Mouse (Mus musculus) brown adipose tissue, adult 24 weeks (tissue): ENCODE results near the gene Rsad2. TPM values are rescaled to one million over a fixed set of nuclear protein-coding genes. Genes with fewer than 3 reads are reported as not detected.
A peak's percentile ranks its signal among the peaks of the same experiment; 100 is the strongest.

Source experiments
- H3K27ac ChIP-seq: fragments of 200-500 bp; replicated peaks from 2 replicates; pipeline ENCODE4 v1.5.1; 2012; ENCODE audit warnings: low read depth, mild to moderate bottlenecking, low read length
- H3K4me1 ChIP-seq: fragments of 200-500 bp; 2 replicates; pipeline ENCODE4 v1.6.1; 2012; ENCODE audit warnings: low read length, mixed read lengths; ENCODE audit not compliant: control insufficient read depth, insufficient read depth, insufficient read length
- H3K4me3 ChIP-seq: fragments of 200-500 bp; 2 replicates; pipeline ENCODE4 v1.5.1; 2012; ENCODE audit warnings: low read depth, mild to moderate bottlenecking, low read length, moderate library complexity; ENCODE audit not compliant: insufficient read depth
- polyA plus RNA-seq: library from polyadenylated mRNA; stranded (reverse); fragments of >200 nt; gene quantifications from 2 replicates; pipeline ENCODE4 v1.2.4, GENCODE M21; 2012; ENCODE audit not compliant: missing spikeins, insufficient read depth, insufficient read length

Rsad2 gene
- polyA plus RNA-seq, 1 experiment, result 2.9 TPM

GRCm38 (mm10) chr12:26415104-26415771, 41.0 kb downstream of the Rsad2 start, which contains the start of gene Rnf144a:
Rnf144a (minus strand) TSS chr12:26415254.
- peak within 1 kb of the TSS; percentile 95 for H3K4me3 ChIP-seq
- H3K27ac ChIP-seq, result peak within 1 kb of the TSS; percentile 58
- H3K4me1 ChIP-seq, result peaks cover 22% of the 10 kb centered on the region; the same call in 1 of the 2 replicates

GRCm38 (mm10) chr12:26414451-26415103, 41.7 kb downstream of the Rsad2 start:
- Histone ChIP-seq H3K4me1 (peaks cover 28% of the 10 kb centered on the region), H3K4me3 (peak overlapping the region; percentile 95), H3K27ac (peak overlapping the region; percentile 58)

DNA sequence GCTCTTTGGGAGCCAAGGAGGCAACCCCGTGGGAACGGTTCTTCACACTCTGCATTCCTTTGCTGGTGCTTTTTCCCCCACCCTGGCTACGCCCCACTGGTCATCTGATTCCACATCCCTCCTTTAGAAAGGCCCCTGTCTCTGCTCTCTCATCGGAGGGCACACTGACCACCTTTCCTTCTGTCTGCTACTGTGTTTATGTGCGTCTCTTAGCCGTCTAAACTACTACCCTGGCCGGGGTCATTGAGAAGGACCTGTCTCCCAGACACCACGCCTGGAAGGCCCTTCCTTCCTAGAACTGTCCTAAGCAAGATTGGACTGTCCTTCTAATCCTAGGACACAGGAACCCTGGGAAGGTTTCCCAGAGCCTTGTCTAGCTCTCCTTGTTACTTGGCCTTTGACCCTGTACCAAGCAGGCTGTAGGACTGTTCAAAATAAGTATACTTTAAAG, 42.3 kb downstream of the Rsad2 start:
- H3K4me1 ChIP-seq, result peaks cover 31% of the 10 kb centered on the region
- H3K4me3 ChIP-seq, result peak overlapping the region; percentile 95
- peak overlapping the region; percentile 58 for H3K27ac ChIP-seq

DNA sequence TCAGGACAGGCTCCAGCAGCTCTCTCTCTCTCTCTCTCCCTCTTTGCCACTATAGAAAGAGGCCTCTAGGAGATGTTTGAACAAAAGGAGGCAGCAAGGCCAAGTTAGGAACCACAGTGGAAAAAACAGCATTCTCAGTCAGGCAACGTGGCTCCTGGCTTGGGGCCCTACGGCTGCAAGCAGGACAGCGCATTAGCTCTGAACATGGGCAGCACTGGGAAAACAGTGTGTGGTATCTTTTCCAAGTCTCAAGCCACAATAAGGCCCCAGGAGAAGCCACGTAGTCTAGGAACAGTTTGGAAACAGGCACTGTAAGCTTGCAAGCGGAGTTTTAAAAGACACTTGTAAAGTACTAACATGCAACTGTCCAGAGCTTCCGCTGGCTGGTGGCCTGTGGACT, 43.5 kb downstream of the Rsad2 start:
- Histone ChIP-seq H3K4me1 (peaks cover 37% of the 10 kb centered on the region), H3K4me3 (peak overlapping the region; percentile 95), H3K27ac (peak overlapping the region; percentile 24; the same call in 1 of the 2 replicates)

GRCm38 (mm10) chr12:26411841-26412450, 44.3 kb downstream of the Rsad2 start:
- Histone ChIP-seq H3K27ac (peak overlapping the region; percentile 24), H3K4me1 (peaks cover 42% of the 10 kb centered on the region), H3K4me3 (peak overlapping the region; percentile 95)

DNA sequence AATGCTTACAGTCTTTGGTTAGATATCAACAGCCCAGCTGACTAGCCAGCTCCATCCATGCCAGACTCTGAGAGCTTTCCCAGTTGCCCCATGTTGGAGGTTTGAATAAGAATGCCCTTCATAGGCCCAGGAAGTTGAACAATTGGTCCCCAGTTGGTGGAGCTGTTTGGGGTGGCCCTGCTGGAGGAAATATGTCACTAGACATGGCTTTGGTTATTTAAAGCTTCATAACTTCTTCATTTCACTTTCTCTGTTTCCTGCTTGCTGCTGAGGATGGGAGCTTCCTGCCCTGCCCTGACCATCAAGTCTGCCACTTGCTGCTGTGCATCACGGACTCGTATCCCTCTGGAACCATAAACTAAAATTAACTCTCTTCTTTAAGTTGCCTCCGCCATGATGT, 45.8 kb downstream of the Rsad2 start:
- Histone ChIP-seq H3K27ac (no peak overlapping the region), H3K4me3 (no peak overlapping the region), H3K4me1 (peaks cover 46% of the 10 kb centered on the region)

- peaks cover 56% of the 10 kb centered on the region for H3K4me1 ChIP-seq
- no peak overlapping the region for H3K4me3 ChIP-seq
- no peak overlapping the region for H3K27ac ChIP-seq
These were observed 47.5 kb downstream of the Rsad2 start for GRCm38 (mm10) chr12:26408707-26409106.

DNA sequence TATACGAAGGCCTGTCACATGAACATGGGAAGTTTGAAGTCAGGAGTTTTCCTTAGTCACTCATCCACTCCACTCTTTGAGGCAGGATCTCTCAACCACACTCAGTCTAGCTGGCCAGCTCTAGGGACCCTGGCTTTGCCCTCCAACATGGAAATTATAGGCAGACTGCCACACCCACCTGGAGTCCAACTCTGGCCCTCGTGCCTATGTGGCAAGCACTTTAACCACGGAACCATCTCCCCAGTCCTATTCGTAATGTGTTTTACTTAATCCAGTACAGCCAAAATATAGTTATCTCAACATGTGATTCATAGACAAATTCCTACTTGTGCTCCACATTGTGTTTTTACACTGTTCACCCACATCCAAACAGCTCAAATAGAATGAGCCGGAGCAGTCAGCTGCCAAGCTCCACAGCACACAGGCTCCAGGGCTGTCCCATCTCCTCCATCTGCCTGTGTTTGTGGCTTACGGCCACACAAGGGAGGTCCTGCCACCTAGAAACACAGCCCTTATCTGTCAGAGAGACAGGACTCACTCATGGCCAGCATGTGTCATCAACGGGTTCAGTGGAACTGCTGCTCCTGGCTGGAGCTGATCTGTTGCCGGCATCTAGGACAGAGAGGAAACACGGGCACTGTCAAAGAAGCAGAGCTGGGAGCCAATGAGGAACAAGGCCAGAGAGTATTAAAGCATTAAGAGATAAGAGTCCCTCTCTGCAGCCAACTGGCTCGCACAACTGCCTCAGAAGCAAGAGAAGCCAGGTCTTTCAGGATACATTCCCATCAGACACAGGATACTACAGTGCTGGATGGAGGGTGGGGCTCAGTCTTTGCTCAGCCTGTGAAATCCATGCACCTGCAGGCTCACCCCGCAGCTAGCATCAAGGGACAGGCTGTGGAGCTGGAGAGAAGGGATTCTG, 51.2 kb downstream of the Rsad2 start:
- no peak overlapping the region for H3K27ac ChIP-seq
- no peak overlapping the region for H3K4me3 ChIP-seq
- peaks cover 54% of the 10 kb centered on the region for H3K4me1 ChIP-seq

DNA sequence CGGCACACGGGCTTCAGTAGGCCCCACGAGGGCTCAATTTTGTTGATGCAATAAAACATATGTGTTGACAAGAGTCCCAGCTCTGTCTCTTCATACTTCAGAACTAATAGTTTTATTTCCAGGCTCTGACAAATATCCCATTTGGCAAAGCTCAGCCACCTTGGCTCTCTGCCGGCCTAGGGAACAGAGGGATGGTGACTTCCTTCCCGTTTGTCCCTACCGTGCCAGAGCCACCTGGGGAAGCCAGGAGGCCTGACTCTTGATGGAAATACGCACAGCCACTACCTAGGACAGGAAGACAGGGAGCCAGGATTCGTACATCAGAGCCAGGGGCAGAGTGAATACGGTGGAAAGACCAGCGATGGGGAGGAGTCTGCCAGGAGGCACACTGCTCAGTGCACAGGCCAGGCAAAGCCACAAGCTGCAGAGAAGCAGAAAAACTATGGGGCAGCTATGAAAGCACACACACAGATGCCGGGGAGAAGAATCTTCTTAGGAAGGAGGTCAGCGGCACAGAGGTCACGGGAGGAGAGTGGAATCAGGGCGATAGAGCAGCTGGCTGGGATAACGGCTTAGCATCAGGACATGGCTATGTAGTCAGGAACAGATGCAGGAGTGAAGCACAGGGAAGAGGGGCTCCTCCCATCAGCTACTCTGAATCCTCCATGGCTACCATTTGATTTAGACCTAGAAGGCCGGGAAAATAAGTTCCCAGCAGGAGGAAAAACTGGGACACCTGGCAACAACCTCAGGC, 52.7 kb downstream of the Rsad2 start:
- peaks cover 48% of the 10 kb centered on the region for H3K4me1 ChIP-seq
- H3K4me3 ChIP-seq, result no peak overlapping the region
- peak overlapping the region; percentile 53; the same call in 1 of the 2 replicates for H3K27ac ChIP-seq

DNA sequence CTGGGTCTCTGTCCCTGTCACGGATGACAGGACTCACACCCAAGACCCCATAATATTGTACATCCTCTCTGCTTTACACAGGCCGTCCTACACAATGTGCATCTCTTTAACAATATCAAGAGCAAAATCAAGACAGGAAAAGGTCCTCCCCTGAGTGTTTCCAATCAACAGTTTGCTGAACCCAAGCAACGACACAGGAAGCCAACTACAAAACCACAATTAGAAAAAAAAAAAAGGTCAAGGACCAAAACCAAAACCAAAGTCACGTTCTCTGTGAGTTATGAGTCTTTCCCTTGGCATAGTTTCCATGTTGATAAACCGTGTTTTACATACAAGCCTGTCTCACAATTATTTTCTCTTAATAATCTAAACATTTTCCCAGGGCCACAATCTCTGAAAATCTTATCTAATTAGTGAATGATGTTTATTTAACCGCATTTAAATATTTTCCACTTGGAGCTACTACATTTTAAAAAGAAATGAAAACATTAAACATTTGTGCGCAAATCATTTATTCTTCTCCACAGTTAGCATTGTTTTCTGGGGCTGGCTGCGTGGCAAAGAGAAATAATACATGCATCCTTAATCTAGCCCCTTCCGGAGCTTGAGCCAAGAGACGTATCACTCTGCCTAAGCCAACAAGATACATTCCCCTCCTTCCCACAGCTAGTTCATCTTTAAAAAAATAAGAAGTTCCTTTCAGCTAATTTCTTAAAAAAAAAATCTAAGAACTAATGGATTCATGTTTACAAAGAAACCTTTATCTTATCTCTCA, 54.4 kb downstream of the Rsad2 start:
- Histone ChIP-seq H3K27ac (peak overlapping the region; percentile 64), H3K4me3 (no peak overlapping the region), H3K4me1 (peaks cover 42% of the 10 kb centered on the region)

GRCm38 (mm10) chr12:26401254-26401653, 55.0 kb downstream of the Rsad2 start:
- Histone ChIP-seq H3K27ac (peak overlapping the region; percentile 64), H3K4me3 (no peak overlapping the region), H3K4me1 (peaks cover 42% of the 10 kb centered on the region)

DNA sequence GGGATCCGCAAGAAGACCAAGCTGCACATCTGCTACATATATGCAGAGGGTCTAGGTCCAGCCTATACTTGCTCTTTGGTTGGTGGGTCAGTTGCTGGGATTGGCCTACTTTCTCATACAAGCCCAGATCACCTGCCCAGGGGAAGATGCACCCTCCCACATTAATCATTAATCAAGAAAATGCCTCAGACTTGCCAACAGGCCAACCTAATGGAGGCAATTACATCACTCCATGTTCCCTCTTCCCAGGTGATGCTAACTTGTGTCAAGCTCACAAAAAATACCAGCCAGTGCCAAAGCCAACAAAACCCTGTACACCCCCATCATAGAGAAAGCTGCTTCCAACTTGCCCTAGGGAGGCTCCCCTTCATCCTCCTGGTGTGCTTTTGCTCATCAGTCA, 55.5 kb downstream of the Rsad2 start:
- peaks cover 38% of the 10 kb centered on the region for H3K4me1 ChIP-seq
- H3K4me3 ChIP-seq, result no peak overlapping the region
- H3K27ac ChIP-seq, result peak overlapping the region; percentile 64; the same call in 1 of the 2 replicates

GRCm38 (mm10) chr12:26399391-26399790, 56.9 kb downstream of the Rsad2 start:
- Histone ChIP-seq H3K4me1 (peaks cover 33% of the 10 kb centered on the region), H3K27ac (no peak overlapping the region), H3K4me3 (no peak overlapping the region)
